Mouse (Mus musculus) midbrain, embryonic 10.5 days (tissue): ENCODE data around the gene Cntd1. TPM values are rescaled to one million over a fixed set of nuclear protein-coding genes. Genes with fewer than 3 reads are reported as not detected.

Experiments used
- DNase-seq: peaks from one replicate; pipeline ENCODE4 v3.0.0-alpha.2; 2017; ENCODE audit warnings: low spot score
- H3K27ac ChIP-seq: fragments of 300-500 bp; sonication (generic); replicated peaks from 2 replicates; pipeline ENCODE4 v1.5.1; 2016; ENCODE audit warnings: mild to moderate bottlenecking
- H3K27me3 ChIP-seq: fragments of 300-500 bp; sonication (generic); 2 replicates; pipeline ENCODE4 v1.6.1; 2016; ENCODE audit warnings: low read depth, mild to moderate bottlenecking; ENCODE audit not compliant: poor library complexity, severe bottlenecking
- H3K36me3 ChIP-seq: fragments of 300-500 bp; sonication (generic); 2 replicates; pipeline ENCODE4 v1.6.1; 2016; ENCODE audit warnings: mild to moderate bottlenecking, moderate library complexity
- H3K4me1 ChIP-seq: fragments of 300-500 bp; sonication (generic); 2 replicates; pipeline ENCODE4 v1.6.1; 2016
- H3K4me3 ChIP-seq: fragments of 300-500 bp; sonication (generic); 2 replicates; pipeline ENCODE4 v1.5.1; 2016; ENCODE audit warnings: mild to moderate bottlenecking, moderate library complexity
- H3K9me3 ChIP-seq: fragments of 300-500 bp; sonication (generic); replicated peaks from 2 replicates; pipeline ENCODE4 v1.6.1; 2016; ENCODE audit warnings: mild to moderate bottlenecking
- WGBS: fragments of 180-500 bp; shearing (Covaris S2); methylation state at CpG from one replicate; pipeline ENCODE4 v1.1.7; 2016; 5-methylcytosine and 5-hydroxymethylcytosine counted together
- polyA plus RNA-seq: library from polyadenylated mRNA; unstranded; fragments of >200 nt; fragmentation: Nextera tagmentation; extraction: Ambion mirVana; gene quantifications from 2 replicates; pipeline ENCODE4 v1.2.1, GENCODE M21; 2016

Cntd1 gene
- polyA plus RNA-seq, 1 experiment from 2014 or later, result 1.8 TPM

DNA sequence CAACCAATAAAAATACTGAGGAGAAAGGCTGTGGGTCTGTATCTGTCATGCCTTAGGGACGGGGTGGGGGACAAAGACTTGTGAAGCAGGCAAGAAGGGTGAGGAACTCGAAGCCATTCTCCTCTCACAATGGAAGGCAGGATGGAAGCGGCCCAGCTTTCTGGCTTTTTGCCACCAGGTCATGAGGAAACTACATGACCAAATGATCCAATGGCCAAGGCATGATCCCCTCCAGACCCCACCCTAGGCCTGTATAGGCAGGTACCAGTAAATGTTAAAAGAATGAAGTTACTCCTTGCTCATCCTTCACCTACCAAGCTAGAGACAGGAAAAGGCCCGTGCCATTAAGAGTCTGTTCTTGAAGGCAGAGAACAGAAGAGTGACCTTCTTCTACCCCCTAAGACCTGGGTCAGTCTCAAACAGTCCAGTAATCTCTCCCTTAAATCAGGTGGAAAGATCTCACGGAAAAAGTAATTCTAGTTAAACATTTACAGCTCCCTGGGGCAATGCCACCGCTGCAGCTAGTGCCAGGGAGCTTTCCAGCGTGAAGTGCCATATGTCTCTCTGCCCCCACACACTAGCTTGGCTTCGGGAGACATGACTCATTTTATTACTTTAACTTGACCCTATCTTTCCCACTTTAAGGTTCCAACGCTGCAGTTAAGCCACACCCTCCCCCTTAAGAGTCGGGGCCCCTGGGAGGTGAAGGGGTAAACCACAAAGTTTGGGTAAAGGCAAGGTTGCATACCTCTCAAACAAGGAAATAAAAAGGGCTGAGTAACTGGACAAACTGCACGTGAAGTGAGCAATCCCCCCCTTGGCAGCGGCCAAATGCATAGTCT, 1.2 kb upstream of the Cntd1 start:
- H3K4me3 ChIP-seq, result peak overlapping the region; percentile 88
- 79% methylated on average over 12 of the region's 12 CpGs for WGBS
- H3K4me1 ChIP-seq, result peaks cover 38% of the 10 kb centered on the region
- DNase-seq, result no peak
- H3K36me3 ChIP-seq, result peaks cover 16% of the 10 kb centered on the region
- peak overlapping the region; percentile 88 for H3K27ac ChIP-seq
- peaks cover 43% of the 10 kb centered on the region for H3K27me3 ChIP-seq
- no peaks in the 10 kb centered on the region for H3K9me3 ChIP-seq

DNA sequence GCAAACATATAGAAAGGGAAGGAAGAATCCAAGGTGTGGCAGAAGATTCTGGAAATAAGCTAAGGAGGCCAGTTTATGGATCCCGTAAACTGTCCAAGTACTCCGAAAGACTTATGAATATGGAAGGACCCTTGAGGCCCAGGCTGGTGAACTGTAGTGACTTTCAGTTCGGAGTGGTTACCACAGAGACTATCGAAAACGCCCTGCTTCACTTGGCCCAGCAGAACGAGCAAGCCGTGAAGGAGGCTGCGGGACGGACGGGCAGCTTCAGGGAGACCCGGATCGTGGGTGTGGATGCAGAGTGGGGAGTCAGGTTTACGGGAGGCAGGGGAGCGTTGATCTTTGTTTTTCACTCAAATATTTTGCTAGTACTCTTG, 369 bp downstream of the Cntd1 start:
- H3K4me3 ChIP-seq, result peak overlapping the region; percentile 88
- peak overlapping the region; percentile 88 for H3K27ac ChIP-seq
- no peak for DNase-seq
- WGBS, result 58% methylated on average over 14 of the region's 14 CpGs
- peaks cover 43% of the 10 kb centered on the region for H3K27me3 ChIP-seq
- peaks cover 50% of the 10 kb centered on the region for H3K4me1 ChIP-seq
- no peaks in the 10 kb centered on the region for H3K9me3 ChIP-seq
- peaks cover 16% of the 10 kb centered on the region for H3K36me3 ChIP-seq

DNA sequence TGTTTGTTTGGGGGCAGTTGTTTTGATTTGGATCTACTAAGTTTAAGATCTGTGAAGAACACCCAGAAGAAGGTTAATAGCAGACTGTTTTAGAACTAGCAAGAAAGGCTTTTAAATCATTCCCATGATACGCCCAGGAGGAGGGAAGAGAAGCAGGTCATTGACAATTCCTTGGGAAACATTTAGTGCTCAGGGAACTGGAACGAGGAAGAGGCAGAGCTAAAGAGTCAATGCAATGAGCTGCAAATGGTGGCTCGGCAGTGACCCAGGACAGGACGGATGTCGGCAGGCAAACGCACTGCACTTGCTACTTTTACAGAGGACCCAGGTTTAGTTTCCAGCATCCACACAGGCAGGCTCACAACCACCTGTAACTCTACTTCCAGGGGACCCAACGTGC, 2.0 kb downstream of the Cntd1 start:
- H3K27ac ChIP-seq, result no peak overlapping the region
- H3K4me3 ChIP-seq, result no peak overlapping the region
- no peaks in the 10 kb centered on the region for H3K9me3 ChIP-seq
- no peak for DNase-seq
- peaks cover 34% of the 10 kb centered on the region for H3K27me3 ChIP-seq
- WGBS, result 53% methylated on average over 7 of the region's 7 CpGs
- H3K36me3 ChIP-seq, result peaks cover 20% of the 10 kb centered on the region
- H3K4me1 ChIP-seq, result peaks cover 45% of the 10 kb centered on the region

DNA sequence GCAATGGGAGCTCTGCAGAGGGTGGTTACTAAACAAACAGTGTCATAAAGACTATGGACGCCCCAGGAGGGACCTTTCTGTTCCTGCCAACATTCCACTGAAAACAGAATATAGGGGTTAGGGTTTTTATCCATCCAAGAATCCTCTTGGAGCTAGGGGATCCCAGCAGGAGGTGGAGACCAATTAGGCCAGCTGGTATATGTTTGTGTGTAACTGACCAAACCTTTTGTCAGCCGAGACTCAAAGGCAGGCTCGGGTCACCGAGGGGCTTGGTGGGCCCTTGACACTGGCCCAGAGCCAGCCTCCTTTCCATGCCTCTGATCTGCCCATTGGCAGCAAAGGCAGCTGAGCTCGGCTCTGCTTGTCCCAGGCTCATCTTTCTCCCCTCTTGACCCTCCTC, 4.1 kb downstream of the Cntd1 start:
- Histone ChIP-seq H3K27me3 (peaks cover 17% of the 10 kb centered on the region), H3K4me3 (no peak overlapping the region), H3K36me3 (peaks cover 24% of the 10 kb centered on the region), H3K4me1 (peaks cover 24% of the 10 kb centered on the region), H3K27ac (no peak overlapping the region), H3K9me3 (no peaks in the 10 kb centered on the region)
- no peak for DNase-seq
- 31% methylated on average over 5 of the region's 5 CpGs for WGBS

DNA sequence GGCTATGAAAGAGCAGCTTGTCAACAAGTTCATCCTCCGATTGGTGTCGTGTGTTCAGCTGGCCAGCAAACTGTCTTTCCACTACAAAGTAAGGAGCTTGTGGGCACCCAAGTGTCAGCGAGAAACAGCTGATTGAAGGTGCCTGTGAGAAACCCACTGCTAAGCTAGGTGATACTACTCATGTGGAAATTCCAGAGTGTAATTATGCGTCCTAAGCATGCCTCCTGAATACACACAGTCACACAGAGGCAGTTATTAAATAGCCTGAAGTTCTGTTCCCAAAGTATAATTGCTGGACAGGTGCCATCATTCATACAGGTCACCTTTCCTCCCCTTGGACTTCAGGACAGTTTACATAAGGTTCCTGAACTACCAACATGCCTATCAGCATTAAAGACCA, 5.0 kb downstream of the Cntd1 start:
- H3K36me3 ChIP-seq, result peaks cover 32% of the 10 kb centered on the region
- peaks cover 17% of the 10 kb centered on the region for H3K27me3 ChIP-seq
- no peak overlapping the region for H3K4me3 ChIP-seq
- no peaks in the 10 kb centered on the region for H3K9me3 ChIP-seq
- 73% methylated on average over 4 of the region's 4 CpGs for WGBS
- no peak overlapping the region for H3K27ac ChIP-seq
- DNase-seq, result no peak
- H3K4me1 ChIP-seq, result peaks cover 20% of the 10 kb centered on the region

DNA sequence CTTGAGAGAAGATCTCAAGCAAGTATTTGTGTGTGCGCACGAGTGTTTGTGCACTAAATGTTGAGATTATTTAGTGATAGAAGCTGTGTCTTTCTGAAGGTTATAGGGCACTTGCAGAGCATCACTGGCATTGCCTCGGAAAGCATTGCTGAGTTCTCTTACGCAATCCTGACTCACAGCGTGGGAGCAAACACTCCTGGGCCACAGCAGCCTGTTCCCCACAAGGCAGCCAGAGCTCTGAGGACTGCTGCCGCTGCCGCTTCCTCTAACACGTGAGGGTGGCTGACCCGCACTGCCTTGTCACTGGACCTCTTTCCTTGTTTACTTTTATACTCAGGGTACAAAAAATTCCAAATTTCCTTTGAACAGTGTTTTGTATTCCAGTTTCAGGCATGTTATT, 8.5 kb downstream of the Cntd1 start:
- WGBS, result 91% methylated on average over 9 of the region's 9 CpGs
- H3K36me3 ChIP-seq, result peaks cover 67% of the 10 kb centered on the region
- no peaks in the 10 kb centered on the region for H3K27me3 ChIP-seq

DNA sequence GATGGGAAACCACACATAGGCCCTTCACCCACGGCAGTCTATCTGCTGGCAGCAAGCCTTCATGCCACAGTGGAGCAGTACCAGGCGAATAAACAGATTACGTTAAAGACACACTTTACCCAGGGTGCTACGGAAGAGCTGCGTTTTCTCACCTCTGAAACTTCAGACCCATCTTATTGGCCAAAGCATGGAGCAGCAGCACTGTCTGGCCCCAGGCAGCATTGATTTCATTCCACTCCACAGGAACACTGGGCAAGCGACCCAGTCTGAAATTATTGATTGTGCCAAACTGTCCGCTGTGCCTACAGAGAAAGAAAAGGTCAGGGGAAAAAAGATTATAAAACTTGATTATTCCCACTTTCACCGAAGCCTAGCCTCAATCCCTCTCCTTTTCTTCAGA, 12.4 kb downstream of the Cntd1 start:
- Histone ChIP-seq H3K9me3 (no peaks in the 10 kb centered on the region), H3K4me1 (no peaks in the 10 kb centered on the region), H3K27me3 (no peaks in the 10 kb centered on the region), H3K4me3 (no peak overlapping the region), H3K36me3 (peaks cover 97% of the 10 kb centered on the region), H3K27ac (no peak overlapping the region)
- DNase-seq, result no peak
- WGBS, result 95% methylated on average over 8 of the region's 8 CpGs

More for the DNA sequence above, 8.5 kb downstream of the Cntd1 start:
- no peak for DNase-seq
- no peak overlapping the region for H3K4me3 ChIP-seq
- H3K4me1 ChIP-seq, result peaks cover 12% of the 10 kb centered on the region
- H3K9me3 ChIP-seq, result no peaks in the 10 kb centered on the region
- no peak overlapping the region for H3K27ac ChIP-seq

DNA sequence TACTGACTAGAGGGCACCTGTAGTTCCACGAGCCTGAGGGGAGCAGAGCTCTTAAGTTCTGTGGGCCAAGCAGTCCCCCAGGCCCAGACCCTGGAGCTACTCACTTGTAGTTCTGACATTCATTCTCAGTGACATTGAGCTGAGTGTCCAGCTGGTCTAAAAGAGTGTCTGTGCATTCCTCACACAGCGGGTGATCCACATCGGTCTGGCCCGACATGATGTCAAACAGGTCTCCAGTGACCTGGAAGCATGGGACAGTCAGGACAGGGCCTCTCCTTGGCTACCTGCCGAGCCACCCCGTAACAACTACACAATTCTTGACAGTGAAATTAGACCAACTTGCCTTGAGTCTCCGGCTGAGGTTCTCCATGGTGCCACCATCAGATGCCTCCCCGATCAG, 16.4 kb downstream of the Cntd1 start:
- Histone ChIP-seq H3K4me1 (peaks cover under 1% of the 10 kb centered on the region; the same call in 1 of the 2 replicates), H3K27ac (no peak overlapping the region), H3K4me3 (no peak overlapping the region), H3K9me3 (no peaks in the 10 kb centered on the region), H3K27me3 (no peaks in the 10 kb centered on the region), H3K36me3 (peaks cover 97% of the 10 kb centered on the region)
- DNase-seq, result no peak
- WGBS, result 89% methylated on average over 8 of the region's 8 CpGs

DNA sequence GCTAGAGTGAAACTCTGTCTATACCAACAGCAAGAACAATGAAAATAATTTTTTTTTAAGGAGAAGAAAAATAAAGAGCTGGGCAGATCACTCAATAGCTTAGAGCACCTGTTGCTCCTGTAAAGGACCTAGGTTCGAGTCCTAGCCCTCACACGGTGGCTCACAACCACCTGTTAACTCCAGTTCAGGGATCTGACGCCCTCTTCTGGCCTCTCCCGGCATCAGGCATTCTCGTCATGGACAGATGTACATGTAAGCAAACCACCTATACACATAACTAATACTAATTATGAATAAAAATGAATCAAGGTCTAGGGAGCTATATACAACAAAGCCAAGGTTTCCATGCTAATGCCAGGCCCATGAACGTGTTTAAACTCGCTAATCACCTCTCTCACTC, 22.1 kb downstream of the Cntd1 start:
- DNase-seq, result no peak
- WGBS, result 72% methylated on average over 7 of the region's 7 CpGs
- H3K27me3 ChIP-seq, result no peaks in the 10 kb centered on the region
- H3K36me3 ChIP-seq, result peaks cover 42% of the 10 kb centered on the region
- H3K27ac ChIP-seq, result no peak overlapping the region
- peaks cover 22% of the 10 kb centered on the region for H3K4me1 ChIP-seq
- H3K9me3 ChIP-seq, result no peaks in the 10 kb centered on the region
- H3K4me3 ChIP-seq, result peak overlapping the region; percentile 90

DNA sequence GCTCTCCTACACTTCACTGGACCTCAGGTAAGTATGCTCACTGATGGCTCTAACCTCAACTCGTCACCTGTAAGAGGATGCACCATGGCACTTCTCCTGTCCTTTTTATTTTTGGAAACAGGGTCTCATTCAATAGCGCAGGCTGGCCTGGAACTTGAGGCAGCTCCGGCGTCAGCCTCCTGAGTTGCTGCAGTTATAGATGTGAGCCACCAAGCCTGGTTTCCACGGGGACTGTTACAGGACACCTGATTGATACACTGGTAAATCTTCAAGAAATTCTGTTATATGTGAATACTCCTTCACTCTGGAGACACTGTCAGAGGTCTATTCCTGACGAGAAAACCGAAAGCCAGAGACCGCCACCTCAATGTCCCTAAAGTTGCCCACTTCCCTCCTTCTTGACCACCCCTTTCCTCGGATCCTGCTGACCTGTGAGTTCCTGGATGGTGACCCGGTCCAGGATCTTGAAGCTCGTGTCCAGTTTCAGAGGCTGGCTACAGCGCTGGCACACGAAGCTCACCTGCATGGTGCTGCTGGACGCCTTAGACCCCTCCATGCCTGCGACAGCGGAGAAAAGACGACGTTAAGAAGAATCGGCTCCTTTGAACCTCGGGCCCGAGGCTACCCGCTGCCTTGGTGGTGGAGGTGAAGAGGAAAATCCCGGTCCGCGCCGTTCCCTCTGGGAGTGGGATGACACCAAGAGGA, 22.6 kb downstream of the Cntd1 start:
- Histone ChIP-seq H3K4me3 (peak overlapping the region; percentile 90), H3K9me3 (no peaks in the 10 kb centered on the region), H3K4me1 (peaks cover 22% of the 10 kb centered on the region), H3K36me3 (peaks cover 38% of the 10 kb centered on the region), H3K27ac (peak overlapping the region; percentile 85), H3K27me3 (no peaks in the 10 kb centered on the region)
- 16% methylated on average over 26 of the region's 26 CpGs for WGBS
- no peak for DNase-seq

DNA sequence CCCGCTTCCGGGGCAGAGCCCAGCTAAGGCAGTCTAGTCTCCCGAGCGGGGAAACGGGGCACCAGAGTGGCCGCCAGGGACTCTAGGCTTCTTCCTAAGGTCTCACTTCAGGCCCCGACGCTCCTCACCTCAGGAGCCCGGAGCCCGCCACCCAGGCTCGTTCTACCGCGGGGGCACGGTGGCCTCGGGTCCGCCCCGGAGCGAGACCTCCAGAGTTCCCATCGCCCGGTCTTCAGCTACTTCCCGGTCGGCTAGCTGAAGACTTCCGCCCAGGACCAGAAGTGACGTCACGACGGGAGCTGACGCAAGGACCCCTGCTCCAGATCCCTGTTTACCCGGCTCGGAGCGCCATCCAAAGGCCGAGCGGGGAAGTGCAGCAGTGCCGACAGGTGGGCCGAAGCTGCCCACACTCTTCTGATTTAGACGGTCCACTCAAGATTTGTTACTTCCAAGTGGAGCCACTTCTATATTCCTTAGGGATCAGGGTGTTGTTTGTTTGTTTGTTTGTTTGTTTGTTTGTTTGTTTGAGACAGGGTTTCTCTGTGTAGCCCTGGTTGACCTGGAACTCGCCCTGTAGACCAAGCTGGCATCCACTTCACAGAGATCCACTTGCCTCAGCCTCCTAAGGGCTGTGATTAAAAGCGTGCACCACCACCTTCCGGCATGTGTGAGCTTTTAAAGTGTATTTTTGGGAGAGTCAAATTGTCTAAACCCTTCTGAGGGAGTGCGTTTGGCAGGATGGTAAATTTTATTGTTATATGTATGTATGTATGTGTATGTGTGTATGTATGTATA, 23.4 kb downstream of the Cntd1 start, which contains the start of gene Becn1:
Gene Becn1 (minus strand): TSS at position 283 of the 795 bp plus-strand sequence.
- H3K9me3 ChIP-seq, result no peaks in the 10 kb centered on the region
- H3K4me3 ChIP-seq, result peak within 1 kb of the TSS; percentile 90
- DNase-seq, result peak; percentile 96
- peak within 1 kb of the TSS; percentile 85 for H3K27ac ChIP-seq
- no peaks in the 10 kb centered on the region for H3K27me3 ChIP-seq
- peaks cover 22% of the 10 kb centered on the region for H3K4me1 ChIP-seq
- WGBS, result 7% methylated on average over 39 of the region's 39 CpGs
- H3K36me3 ChIP-seq, result peaks cover 30% of the 10 kb centered on the region

DNA sequence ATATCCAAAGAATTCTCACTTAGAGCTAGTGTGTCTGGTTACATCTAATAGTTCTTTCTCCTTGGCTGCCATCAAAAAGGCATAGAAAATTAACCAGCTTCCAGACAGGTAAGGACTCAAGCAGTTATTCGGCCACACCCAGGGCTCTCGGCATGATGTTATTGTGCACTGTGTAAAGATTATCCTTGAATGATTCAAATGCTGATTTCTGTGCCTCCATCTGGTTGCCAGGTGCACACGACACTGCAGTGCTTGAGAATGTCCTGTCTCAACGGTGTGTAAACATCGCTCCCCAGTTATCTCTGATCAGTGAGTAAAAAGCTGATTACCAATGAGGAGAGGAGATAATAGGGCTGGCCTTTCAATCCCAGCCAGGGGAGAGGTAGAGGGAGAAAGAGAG, 28.9 kb downstream of the Cntd1 start:
- DNase-seq, result no peak
- WGBS, result 40% methylated on average over 5 of the region's 5 CpGs
- H3K27me3 ChIP-seq, result no peaks in the 10 kb centered on the region
- no peak overlapping the region for H3K27ac ChIP-seq
- no peak overlapping the region for H3K4me3 ChIP-seq
- H3K36me3 ChIP-seq, result no peaks in the 10 kb centered on the region
- H3K9me3 ChIP-seq, result no peaks in the 10 kb centered on the region
- no peaks in the 10 kb centered on the region for H3K4me1 ChIP-seq
